Comparison of ENCODE assay signal across 10 mouse cellular contexts in the genomic region with DNA sequence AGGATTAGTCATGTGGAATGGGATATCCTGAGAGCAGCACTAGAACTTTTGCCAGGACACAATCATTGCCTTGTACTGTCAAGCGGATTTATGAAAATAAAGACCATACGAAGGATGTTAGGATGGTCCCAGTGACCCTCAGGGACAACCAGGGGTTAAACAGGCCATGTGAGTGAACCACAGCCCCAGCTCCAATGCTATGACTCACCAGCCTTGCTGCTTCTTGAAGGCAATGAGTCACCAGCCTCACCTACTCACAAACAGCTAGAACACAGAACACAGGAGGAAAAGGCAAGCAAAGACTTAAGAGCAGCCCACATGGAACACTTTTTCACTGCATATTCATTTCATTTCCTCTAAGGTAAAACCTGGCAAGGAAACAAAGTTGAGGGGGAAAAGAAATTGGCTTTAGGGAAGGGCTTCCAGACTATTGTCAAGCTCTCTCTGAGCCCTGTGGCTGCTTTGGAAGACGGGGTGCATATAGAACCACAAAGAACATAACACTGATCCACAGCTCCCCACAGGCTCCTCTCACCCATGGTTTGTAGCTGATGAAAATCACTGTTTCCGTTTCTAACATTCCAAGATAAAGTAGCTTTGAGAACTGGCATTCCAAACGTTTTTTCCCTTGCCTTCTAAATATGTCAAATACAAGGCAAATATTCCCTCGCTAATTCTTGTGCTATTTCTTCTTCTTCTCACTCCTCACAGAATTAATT. TPM values are rescaled to one million over a fixed set of nuclear protein-coding genes. Genes with fewer than 3 reads are reported as not detected.
DNase-seq lines count a peak whose midpoint lies in the region; ATAC-seq lines count a peak whose summit lies in the region.
"Had no signal": no experiment of that assay in that cellular context is flagged by ENCODE, and none has a peak within 500 bp of the region (broad histone marks: within the 10 kb centered on the region; RNA-seq: fewer than 3 reads in every experiment).

No protein-coding gene starts in this region.

- no peak overlapping the region for H3K4me2 ChIP-seq in heart, embryonic 15.5 days
- H3K4me2 ChIP-seq: liver, embryonic 15.5 days had no signal

- no peaks in the 10 kb centered on the region for H3K27me3 ChIP-seq in heart, embryonic 15.5 days
- H3K27me3 ChIP-seq: liver, embryonic 15.5 days had no signal

- H3K9me3 ChIP-seq in heart, embryonic 15.5 days (replicated peaks) = no peaks in the 10 kb centered on the region
- H3K9me3 ChIP-seq: liver, embryonic 15.5 days had no signal

- 47% methylated on average over 6 of the region's 6 CpGs for whole genome bisulfite sequencing in heart, embryonic 15.5 days

- no peaks in the 10 kb centered on the region for H3K4me1 ChIP-seq in heart, embryonic 15.5 days (replicated peaks)
- H3K4me1 ChIP-seq: liver, embryonic 15.5 days had no signal

- H3K27ac ChIP-seq in heart, embryonic 15.5 days = peak overlapping the region; percentile 17
- H3K27ac ChIP-seq: liver, embryonic 15.5 days had no signal

- intact Hi-C loops in heart, postnatal 36 days (cut with DNase I) = no loop called here

- H3K4me3 ChIP-seq in heart, embryonic 15.5 days = no peak overlapping the region
- H3K4me3 ChIP-seq: liver, embryonic 15.5 days had no signal

- H3K36me3 ChIP-seq in heart, embryonic 15.5 days = no peaks in the 10 kb centered on the region
- H3K36me3 ChIP-seq: liver, embryonic 15.5 days had no signal

- ATAC-seq in heart, embryonic 15.5 days (replicated peaks; ENCODE audit: insufficient number of reproducible peaks, insufficient read depth, low FRiP score, low read depth) = no peak
- ATAC-seq: inflammation-experienced regulatory T-cells, adult 6 months had no signal

- H3K9ac ChIP-seq in heart, embryonic 15.5 days = no peak overlapping the region
- H3K9ac ChIP-seq: liver, embryonic 15.5 days had no signal

- no peak for DNase-seq in heart, postnatal 36 days
- DNase-seq in 416B (ENCODE audit: low read depth) = peak; percentile 94
- peak; percentile 90 for DNase-seq in brain, adult 2 months (ENCODE audit: low read depth, low spot score)
- DNase-seq in lung, postnatal 14 days = peak; percentile 8
- DNase-seq in c-Kit-positive CD71-positive TER-119-positive erythroid progenitor cells, embryonic 14.5 days (ENCODE audit: low spot score) = no peak
- DNase-seq in thymus, postnatal 4 days = no peak
- no peak for DNase-seq in gastrocnemius, postnatal 10 days

RNA-seq across cellular contexts. Expression of a gene that starts 3.0 kb away (rescaled TPM):
- 41.5 and 57.9 TPM in 2 replicates for polyA plus RNA-seq in heart, embryonic 15.5 days (2015; fragmentation: Nextera tagmentation; extraction: Ambion mirVana)
- total RNA-seq in heart, postnatal 36 days (2021) = 10 to 100 TPM; 24.8 to 26.2 TPM
- total RNA-seq in gastrocnemius, postnatal 10 days (2021) = 10 to 100 TPM; 23.3 to 35.1 TPM

Comparison
In these comparisons a context has a peak if more than half of its experiments do, and no peak if none do; other contexts are left out.
1. DNase-seq: peak in 416B (single experiment), brain, adult 2 months (single experiment) and lung, postnatal 14 days (single experiment); none in heart, postnatal 36 days (0 of 2), c-Kit-positive CD71-positive TER-119-positive erythroid progenitor cells, embryonic 14.5 days (single experiment), thymus, postnatal 4 days (single experiment) and gastrocnemius, postnatal 10 days (single experiment).